30 mouse cellular contexts compared by ENCODE assay signal in genomic region chr17:28537881-28538280, GRCm38 (mm10). TPM values are rescaled to one million over a fixed set of nuclear protein-coding genes. Genes with fewer than 3 reads are reported as not detected.
DNase-seq lines count a peak whose midpoint lies in the region; ATAC-seq and TF ChIP-seq lines count a peak whose summit lies in the region.
"Had no signal": no experiment of that assay in that cellular context is flagged by ENCODE, and none has a peak within 500 bp of the region (broad histone marks: within the 10 kb centered on the region; RNA-seq: fewer than 3 reads in every experiment).

No protein-coding gene starts in this region.

- TF ChIP-seq POLR2A in MEL (IDR thresholded peaks at IDR 0.05; ENCODE audit: control insufficient read depth in 1 of 2, insufficient read depth in 1 of 2, low read depth in 1 of 2, low read length in 2 of 2, poor library complexity in 1 of 2) = no peak

- no peaks in the 10 kb centered on the region for H3K36me3 ChIP-seq in intestine, postnatal 0 days (ENCODE audit: control insufficient read depth, insufficient read depth)
- no peaks in the 10 kb centered on the region for H3K36me3 ChIP-seq in intestine, embryonic 15.5 days
- no peaks in the 10 kb centered on the region for H3K36me3 ChIP-seq in liver, postnatal 0 days (replicated peaks; ENCODE audit: insufficient read depth, low read length)
- no peaks in the 10 kb centered on the region for H3K36me3 ChIP-seq in liver, embryonic 12.5 days
- H3K36me3 ChIP-seq in E14TG2a.4 (ENCODE audit: insufficient read depth, low read length) = no peaks in the 10 kb centered on the region
- no peaks in the 10 kb centered on the region for H3K36me3 ChIP-seq in MEL (ENCODE audit: control insufficient read depth in 1 of 2, insufficient read depth in 2 of 2, low read length in 2 of 2)
- H3K36me3 ChIP-seq: forebrain, embryonic 10.5 days; heart, embryonic 12.5 days; hindbrain, embryonic 10.5 days; limb, embryonic 15.5 days; lung, embryonic 15.5 days; midbrain, embryonic 10.5 days; stomach, embryonic 15.5 days had no signal

- H3K27ac ChIP-seq in intestine, postnatal 0 days (ENCODE audit: low read depth, low read length) = no peak overlapping the region
- no peak overlapping the region for H3K27ac ChIP-seq in intestine, embryonic 15.5 days
- H3K27ac ChIP-seq in liver, postnatal 0 days (ENCODE audit: low read depth) = no peak overlapping the region
- no peak overlapping the region for H3K27ac ChIP-seq in liver, embryonic 12.5 days
- H3K27ac ChIP-seq in MEL (ENCODE audit: control insufficient read depth, low read depth, low read length) = no peak overlapping the region
- H3K27ac ChIP-seq: forebrain, embryonic 10.5 days; hindbrain, embryonic 10.5 days; limb, embryonic 15.5 days; lung, embryonic 15.5 days; midbrain, embryonic 10.5 days; stomach, embryonic 15.5 days had no signal

- H3K4me2 ChIP-seq in intestine, postnatal 0 days (replicated peaks; ENCODE audit: low read depth) = no peak overlapping the region
- H3K4me2 ChIP-seq in intestine, embryonic 15.5 days (replicated peaks) = no peak overlapping the region
- H3K4me2 ChIP-seq in liver, postnatal 0 days (ENCODE audit: low read depth, low read length) = no peak overlapping the region
- H3K4me2 ChIP-seq in liver, embryonic 12.5 days = no peak overlapping the region
- H3K4me2 ChIP-seq: heart, embryonic 12.5 days; limb, embryonic 15.5 days; lung, embryonic 15.5 days; stomach, embryonic 15.5 days had no signal

- H3K9me3 ChIP-seq in intestine, postnatal 0 days (ENCODE audit: control insufficient read depth) = no peaks in the 10 kb centered on the region
- no peaks in the 10 kb centered on the region for H3K9me3 ChIP-seq in intestine, embryonic 15.5 days
- peaks cover 5% of the 10 kb centered on the region; the same call in 1 of the 2 replicates for H3K9me3 ChIP-seq in liver, postnatal 0 days (ENCODE audit: low read length)
- H3K9me3 ChIP-seq in liver, embryonic 12.5 days (replicated peaks) = peaks cover 4% of the 10 kb centered on the region
- peaks cover 19% of the 10 kb centered on the region for H3K9me3 ChIP-seq in E14TG2a.4 (ENCODE audit: low read length)
- no peaks in the 10 kb centered on the region for H3K9me3 ChIP-seq in MEL (replicated peaks; ENCODE audit: insufficient read depth, low read length)
- H3K9me3 ChIP-seq: limb, embryonic 15.5 days; lung, embryonic 15.5 days; stomach, embryonic 15.5 days had no signal

- ATAC-seq in intestine, postnatal 0 days = no peak
- ATAC-seq in intestine, embryonic 15.5 days = no peak
- ATAC-seq in liver, postnatal 0 days = no peak
- no peak for ATAC-seq in liver, embryonic 12.5 days
- ATAC-seq: CD4-positive, CD25-positive, alpha-beta regulatory T cell, adult 4 months; forebrain, embryonic 16.5 days had no signal

- no peaks in the 10 kb centered on the region for H3K79me2 ChIP-seq in MEL (ENCODE audit: control insufficient read depth, insufficient read depth, low read length, poor library complexity)

- no peaks in the 10 kb centered on the region for H3K27me3 ChIP-seq in intestine, postnatal 0 days (replicated peaks; ENCODE audit: control insufficient read depth, insufficient read depth, low read length)
- no peaks in the 10 kb centered on the region for H3K27me3 ChIP-seq in intestine, embryonic 15.5 days (replicated peaks)
- no peaks in the 10 kb centered on the region for H3K27me3 ChIP-seq in liver, postnatal 0 days (ENCODE audit: insufficient read depth, low read length)
- H3K27me3 ChIP-seq in liver, embryonic 12.5 days (replicated peaks) = peaks cover 26% of the 10 kb centered on the region
- peaks cover 25% of the 10 kb centered on the region for H3K27me3 ChIP-seq in E14TG2a.4 (ENCODE audit: insufficient read depth, low read length)
- no peaks in the 10 kb centered on the region for H3K27me3 ChIP-seq in MEL (ENCODE audit: control insufficient read depth in 1 of 2, insufficient read depth in 2 of 2, low read length in 2 of 2)
- H3K27me3 ChIP-seq: limb, embryonic 15.5 days; lung, embryonic 15.5 days; stomach, embryonic 15.5 days had no signal

- H3K4me3 ChIP-seq in intestine, postnatal 0 days (ENCODE audit: low read depth, low read length) = no peak overlapping the region
- no peak overlapping the region for H3K4me3 ChIP-seq in intestine, embryonic 15.5 days (replicated peaks)
- H3K4me3 ChIP-seq in liver, postnatal 0 days (ENCODE audit: low read depth, low read length) = no peak overlapping the region
- H3K4me3 ChIP-seq in liver, embryonic 12.5 days = no peak overlapping the region
- H3K4me3 ChIP-seq in E14TG2a.4 (replicated peaks; ENCODE audit: low read length) = no peak overlapping the region; the same call in 1 of the 2 replicates
- no peak overlapping the region for H3K4me3 ChIP-seq in MEL (ENCODE audit: control insufficient read depth in 1 of 2, insufficient read depth in 1 of 2, low read depth in 2 of 2, low read length in 2 of 2)
- H3K4me3 ChIP-seq: forebrain, embryonic 10.5 days; heart, embryonic 12.5 days; hindbrain, embryonic 10.5 days; limb, embryonic 15.5 days; lung, embryonic 15.5 days; midbrain, embryonic 10.5 days; stomach, embryonic 15.5 days had no signal

- 48% methylated on average over 12 of the region's 12 CpGs for WGBS in intestine, postnatal 0 days
- 50% methylated on average over 12 of the region's 12 CpGs for WGBS in intestine, embryonic 15.5 days
- WGBS in liver, postnatal 0 days (ENCODE audit: insufficient replicate concordance) = 47% methylated on average over 12 of the region's 12 CpGs
- WGBS in liver, embryonic 12.5 days (ENCODE audit: insufficient replicate concordance) = 36% methylated on average over 12 of the region's 12 CpGs

- TF ChIP-seq RAD21 in MEL (IDR thresholded peaks at IDR 0.05; ENCODE audit: low read depth, low read length) = peak; percentile 37

- no peak for DNase-seq in liver, postnatal 0 days
- DNase-seq in MEL (ENCODE audit: low read depth, low spot score) = no peak
- no peak for DNase-seq in layer of hippocampus, adult 11-12 months (ENCODE audit: low spot score)
- DNase-seq in c-Kit-positive CD71-positive TER-119-positive erythroid progenitor cells, embryonic 14.5 days (ENCODE audit: low spot score) = no peak
- DNase-seq: adrenal gland, postnatal 36 days; cerebellum, adult 11 months; gastrocnemius, postnatal 14 days; heart, adult 18-20 months; heart, postnatal 10 days; kidney, adult 9 months; kidney, postnatal 36 days; layer of hippocampus, adult 9-11 months; left cerebral cortex, postnatal 4 days had no signal

- no peak for TF ChIP-seq EP300 in liver, postnatal 0 days (IDR thresholded peaks at IDR 0.05; ENCODE audit: low read depth)
- TF ChIP-seq EP300 in MEL (IDR thresholded peaks at IDR 0.05; ENCODE audit: low read depth in 1 of 2, low read length in 2 of 2) = no peak

- peak; percentile 37 for TF ChIP-seq CTCF in intestine, postnatal 0 days (IDR thresholded peaks at IDR 0.05; ENCODE audit: low read depth)
- 0 out of 2 replicates have a peak, but pooled peaks have one; percentile 20 for TF ChIP-seq CTCF in liver, postnatal 0 days (IDR thresholded peaks at IDR 0.05; ENCODE audit: low read depth)
- peak; percentile 95 for TF ChIP-seq CTCF in E14TG2a.4 (conservative IDR thresholded peaks at IDR 0.05; ENCODE audit: low read length)
- peak; percentile 49 to 55 (median 50); a peak in 5 of 6 replicates for TF ChIP-seq CTCF in MEL (IDR thresholded peaks at IDR 0.05 in 2 of 3, conservative IDR thresholded peaks at IDR 0.05 in 1 of 3; ENCODE audit: control insufficient read depth in 1 of 3, insufficient read depth in 1 of 3, low read depth in 2 of 3, low read length in 3 of 3, poor library complexity in 1 of 3, severe bottlenecking in 1 of 3)

- no peak overlapping the region for H3K9ac ChIP-seq in intestine, postnatal 0 days (ENCODE audit: low read depth, low read length)
- no peak overlapping the region for H3K9ac ChIP-seq in intestine, embryonic 15.5 days
- no peak overlapping the region for H3K9ac ChIP-seq in liver, postnatal 0 days (replicated peaks)
- no peak overlapping the region for H3K9ac ChIP-seq in liver, embryonic 12.5 days
- H3K9ac ChIP-seq in MEL (ENCODE audit: control insufficient read depth, low read depth, low read length, poor library complexity, severe bottlenecking) = no peak overlapping the region
- H3K9ac ChIP-seq: heart, embryonic 12.5 days; limb, embryonic 15.5 days; lung, embryonic 15.5 days; stomach, embryonic 15.5 days had no signal

- H3K4me1 ChIP-seq in intestine, postnatal 0 days (replicated peaks; ENCODE audit: control insufficient read depth, insufficient read depth, low read length) = no peaks in the 10 kb centered on the region
- no peaks in the 10 kb centered on the region for H3K4me1 ChIP-seq in intestine, embryonic 15.5 days (replicated peaks)
- H3K4me1 ChIP-seq in liver, postnatal 0 days (ENCODE audit: insufficient read depth) = no peaks in the 10 kb centered on the region
- H3K4me1 ChIP-seq in liver, embryonic 12.5 days = no peaks in the 10 kb centered on the region
- H3K4me1 ChIP-seq in E14TG2a.4 (replicated peaks; ENCODE audit: low read depth, low read length) (peaks cover 30% of the 10 kb centered on the region), MEL (ENCODE audit: control insufficient read depth in 1 of 2, insufficient read depth in 2 of 2, low read length in 2 of 2) (no peaks in the 10 kb centered on the region)
- H3K4me1 ChIP-seq: forebrain, embryonic 10.5 days; heart, embryonic 12.5 days; hindbrain, embryonic 10.5 days; limb, embryonic 15.5 days; lung, embryonic 15.5 days; midbrain, embryonic 10.5 days; stomach, embryonic 15.5 days had no signal

RNA-seq across cellular contexts. Expression of gene Armc12, which starts 7.3 kb away (rescaled TPM):
- not detected in 2 replicates for polyA plus RNA-seq in intestine, postnatal 0 days (2015; fragmentation: Nextera tagmentation; extraction: Ambion mirVana)
- not detected in 2 replicates for polyA plus RNA-seq in intestine, embryonic 15.5 days (2015; fragmentation: Nextera tagmentation; extraction: Ambion mirVana)
- not detected in 2 replicates for polyA plus RNA-seq in liver, postnatal 0 days (2015; fragmentation: Nextera tagmentation; extraction: Ambion mirVana)
- not detected in 2 replicates for polyA plus RNA-seq in liver, embryonic 12.5 days (2016; fragmentation: Nextera tagmentation; extraction: Ambion mirVana)
- not detected in 2 replicates for total RNA-seq in MEL (2012; rRNA removed)
- under 1 TPM in 1 of 2 experiments, not detected in 1; 0.15 TPM for polyA plus RNA-seq in MEL (2012; ENCODE audit: insufficient read depth in 1 of 2, insufficient read length in 2 of 2, low read depth in 1 of 2, low replicate concordance in 2 of 2, missing spikeins in 1 of 2)
- total RNA-seq: adrenal gland, postnatal 36 days; gastrocnemius, postnatal 14 days; heart, adult 18-20 months; heart, postnatal 10 days; left cerebral cortex, adult 8-10 months; left cerebral cortex, postnatal 4 days; neutrophil, adult 5-6 weeks had no signal
- polyA plus RNA-seq: CD4-positive, CD25-positive, alpha-beta regulatory T cell, adult 4 months; embryonic facial prominence, embryonic 11.5 days; forebrain, embryonic 10.5 days; forebrain, embryonic 16.5 days; heart, embryonic 12.5 days; hindbrain, embryonic 10.5 days; limb, embryonic 15.5 days; lung, embryonic 15.5 days; midbrain, embryonic 10.5 days; stomach, embryonic 15.5 days; thymus, postnatal 0 days had no signal

RNA-seq across cellular contexts. Expression of gene Clpsl2, which starts 11.3 kb away (rescaled TPM):
- polyA plus RNA-seq in intestine, postnatal 0 days (2015; fragmentation: Nextera tagmentation; extraction: Ambion mirVana) = not detected in 2 replicates
- not detected in 2 replicates for polyA plus RNA-seq in intestine, embryonic 15.5 days (2015; fragmentation: Nextera tagmentation; extraction: Ambion mirVana)
- not detected in 2 replicates for polyA plus RNA-seq in liver, postnatal 0 days (2015; fragmentation: Nextera tagmentation; extraction: Ambion mirVana)
- polyA plus RNA-seq in liver, embryonic 12.5 days (2016; fragmentation: Nextera tagmentation; extraction: Ambion mirVana) = not detected in 2 replicates
- total RNA-seq in MEL (2012; rRNA removed) = not detected in 2 replicates
- not detected for polyA plus RNA-seq in MEL (2012; ENCODE audit: insufficient read depth in 1 of 2, insufficient read length in 2 of 2, low read depth in 1 of 2, low replicate concordance in 2 of 2, missing spikeins in 1 of 2)
- total RNA-seq: adrenal gland, postnatal 36 days; gastrocnemius, postnatal 14 days; heart, adult 18-20 months; heart, postnatal 10 days; left cerebral cortex, adult 8-10 months; left cerebral cortex, postnatal 4 days; neutrophil, adult 5-6 weeks had no signal
- polyA plus RNA-seq: CD4-positive, CD25-positive, alpha-beta regulatory T cell, adult 4 months; embryonic facial prominence, embryonic 11.5 days; forebrain, embryonic 10.5 days; forebrain, embryonic 16.5 days; heart, embryonic 12.5 days; hindbrain, embryonic 10.5 days; limb, embryonic 15.5 days; lung, embryonic 15.5 days; midbrain, embryonic 10.5 days; stomach, embryonic 15.5 days; thymus, postnatal 0 days had no signal

RNA-seq across cellular contexts. Expression of gene Fkbp5, which starts 20.6 kb away (rescaled TPM):
- polyA plus RNA-seq in intestine, postnatal 0 days (2015; fragmentation: Nextera tagmentation; extraction: Ambion mirVana) = 9.7 and 10.1 TPM in 2 replicates
- 25.9 and 26.6 TPM in 2 replicates for polyA plus RNA-seq in intestine, embryonic 15.5 days (2015; fragmentation: Nextera tagmentation; extraction: Ambion mirVana)
- polyA plus RNA-seq in liver, postnatal 0 days (2015; fragmentation: Nextera tagmentation; extraction: Ambion mirVana) = 25.9 and 29.0 TPM in 2 replicates
- 16.6 and 17.0 TPM in 2 replicates for polyA plus RNA-seq in liver, embryonic 12.5 days (2016; fragmentation: Nextera tagmentation; extraction: Ambion mirVana)
- total RNA-seq in MEL (2012; rRNA removed) = 16.5 and 16.6 TPM in 2 replicates
- polyA plus RNA-seq in MEL (2012; ENCODE audit: insufficient read depth in 1 of 2, insufficient read length in 2 of 2, low read depth in 1 of 2, low replicate concordance in 2 of 2, missing spikeins in 1 of 2) = 100 to 1,000 TPM in 1 of 2 experiments, 10 to 100 TPM in 1; 44.3 to 184 TPM

RNA-seq across cellular contexts. Expression of gene Clps, which starts 22.7 kb away (rescaled TPM):
- 104 and 125 TPM in 2 replicates for polyA plus RNA-seq in intestine, postnatal 0 days (2015; fragmentation: Nextera tagmentation; extraction: Ambion mirVana)
- 958 and 2,971 TPM in 2 replicates for polyA plus RNA-seq in intestine, embryonic 15.5 days (2015; fragmentation: Nextera tagmentation; extraction: Ambion mirVana)
- polyA plus RNA-seq in liver, postnatal 0 days (2015; fragmentation: Nextera tagmentation; extraction: Ambion mirVana) = 1.2 and 26.9 TPM in 2 replicates
- polyA plus RNA-seq in liver, embryonic 12.5 days (2016; fragmentation: Nextera tagmentation; extraction: Ambion mirVana) = 2.3 and 3.6 TPM in 2 replicates
- not detected in 2 replicates for total RNA-seq in MEL (2012; rRNA removed)
- polyA plus RNA-seq in MEL (2012; ENCODE audit: insufficient read depth in 1 of 2, insufficient read length in 2 of 2, low read depth in 1 of 2, low replicate concordance in 2 of 2, missing spikeins in 1 of 2) = not detected
- total RNA-seq: adrenal gland, postnatal 36 days; gastrocnemius, postnatal 14 days; heart, adult 18-20 months; heart, postnatal 10 days; left cerebral cortex, adult 8-10 months; left cerebral cortex, postnatal 4 days; neutrophil, adult 5-6 weeks had no signal
- polyA plus RNA-seq: CD4-positive, CD25-positive, alpha-beta regulatory T cell, adult 4 months; embryonic facial prominence, embryonic 11.5 days; forebrain, embryonic 10.5 days; forebrain, embryonic 16.5 days; hindbrain, embryonic 10.5 days; midbrain, embryonic 10.5 days had no signal

RNA-seq across cellular contexts. Expression of gene Lhfpl5, which starts 37.6 kb away (rescaled TPM):
- polyA plus RNA-seq in intestine, postnatal 0 days (2015; fragmentation: Nextera tagmentation; extraction: Ambion mirVana) = 0.90 and 1.3 TPM in 2 replicates
- 1.3 and 1.8 TPM in 2 replicates for polyA plus RNA-seq in intestine, embryonic 15.5 days (2015; fragmentation: Nextera tagmentation; extraction: Ambion mirVana)
- polyA plus RNA-seq in liver, postnatal 0 days (2015; fragmentation: Nextera tagmentation; extraction: Ambion mirVana) = not detected in 2 replicates
- polyA plus RNA-seq in liver, embryonic 12.5 days (2016; fragmentation: Nextera tagmentation; extraction: Ambion mirVana) = 0.16 and 0.32 TPM in 2 replicates
- not detected in 2 replicates for total RNA-seq in MEL (2012; rRNA removed)
- under 1 TPM in 1 of 2 experiments, not detected in 1; 0.19 TPM for polyA plus RNA-seq in MEL (2012; ENCODE audit: insufficient read depth in 1 of 2, insufficient read length in 2 of 2, low read depth in 1 of 2, low replicate concordance in 2 of 2, missing spikeins in 1 of 2)
- total RNA-seq: gastrocnemius, postnatal 14 days; heart, adult 18-20 months; heart, postnatal 10 days; neutrophil, adult 5-6 weeks had no signal

Comparison
In these comparisons a context has a peak if more than half of its experiments do, and no peak if none do; other contexts are left out.
1. CTCF ChIP-seq: peak in every context shown above with its lines; median percentile 95 in E14TG2a.4; 50 in MEL; 37 in intestine, postnatal 0 days; 20 in liver, postnatal 0 days.